Mouse (Mus musculus) monocyte, adult 59 days (primary cell): ENCODE measurements around the gene Lin9. TPM values are rescaled to one million over a fixed set of nuclear protein-coding genes. Genes with fewer than 3 reads are reported as not detected.

Experiments
- total RNA-seq, 2 experiments: library from RNA; stranded (reverse); gene quantifications; one replicate each; pipeline ENCODE4 v1.2.4; 2023

The Lin9 gene
- total RNA-seq, result 10 to 100 TPM in 1 of 2 experiments, 1 to 10 TPM in 1; 8.7 to 10.6 TPM

GRCm38 (mm10) chr1:180641137-180641517 is at the start of gene Lin9:
Gene Lin9 (plus strand): TSS chr1:180641150.

GRCm38 (mm10) chr1:180696626-180697352 is 55.8 kb downstream of the Lin9 start, which contains the start of gene Mixl1:
Gene Mixl1 (minus strand): TSS chr1:180697034.

GRCm38 (mm10) chr1:180725704-180726179 is 84.8 kb downstream of the Lin9 start, which contains the start of gene Acbd3:
Gene Acbd3 (plus strand): TSS chr1:180726043.

Other genes starting within 250 kb of the Lin9 start
- gene Stum, start 157.6 kb upstream of the Lin9 start, total RNA-seq, result 1 to 10 TPM in 1 of 2 experiments, under 1 TPM in 1; 0.85 to 1.3 TPM
- gene Parp1, start 72.2 kb upstream of the Lin9 start, total RNA-seq, result 10 to 100 TPM; 86.1 to 89.9 TPM
- not detected for gene Mixl1, start 55.9 kb downstream of the Lin9 start, total RNA-seq
- 10 to 100 TPM; 40.8 to 42.4 TPM for gene Acbd3, start 84.9 kb downstream of the Lin9 start, total RNA-seq
- 1,000 to 10,000 TPM; 1,677 to 1,772 TPM for gene H3f3a, start 172.8 kb downstream of the Lin9 start, total RNA-seq
- 10 to 100 TPM; 60.1 to 61.2 TPM for gene Sde2, start 210.0 kb downstream of the Lin9 start, total RNA-seq